Mouse (Mus musculus) left cerebral cortex, postnatal 25 days (tissue): ENCODE measurements around the gene Taf1. TPM values are rescaled to one million over a fixed set of nuclear protein-coding genes. Genes with fewer than 3 reads are reported as not detected.

ENCODE experiments used
- DNase-seq, 2 experiments: peaks; one replicate each; pipeline ENCODE4 v3.0.0; 2022; ENCODE audit warnings: low spot score in 2 of 2, mixed read lengths in 1 of 2
- intact Hi-C: fragments of 180-260 bp; cut with DNase I; formaldehyde crosslinking; loops from one replicate; pipeline ENCODE4 v1.15.1; 2025
- total RNA-seq, 2 experiments: library from RNA; stranded (reverse); gene quantifications; 2 replicates each; pipeline ENCODE4 v1.2.3; 2021

Taf1 gene
- total RNA-seq, 2 experiments from 2014 or later: 47.2 to 48.5 TPM

- DNase-seq: no peak
- intact Hi-C loops: no loop called here
Measured at GRCm38 (mm10) chrX:101645286-101645685, 112.8 kb downstream of the Taf1 start.

- intact Hi-C loops: no loop called here
- DNase-seq: no peak
Measured at GRCm38 (mm10) chrX:101646621-101647020, 114.1 kb downstream of the Taf1 start.

Other genes starting within 250 kb of the Taf1 start
- 100 to 1,000 TPM; 174 to 180 TPM for gene Nlgn3, start 233.6 kb upstream of the Taf1 start, total RNA-seq
- 10 to 100 TPM in 1 of 2 experiments, 1 to 10 TPM in 1; 8.3 to 10.3 TPM for gene Gjb1, start 156.4 kb upstream of the Taf1 start, total RNA-seq
- gene Zmym3, start 111.9 kb upstream of the Taf1 start, total RNA-seq: 100 to 1,000 TPM; 119 to 145 TPM
- gene Nono, start 103.4 kb upstream of the Taf1 start, total RNA-seq: 100 to 1,000 TPM; 118 to 130 TPM
- 1 to 10 TPM in 1 of 2 experiments, under 1 TPM in 1; 0.66 to 1.2 TPM for gene Itgb1bp2, start 83.6 kb upstream of the Taf1 start, total RNA-seq
- 100 to 1,000 TPM; 212 to 236 TPM for gene Ogt, start 107.3 kb downstream of the Taf1 start, total RNA-seq
- not detected for gene Cxcr3, start 201.5 kb downstream of the Taf1 start, total RNA-seq